8 mouse cellular contexts compared by ENCODE assay signal in genomic region chr11:79224562-79225280, GRCm38 (mm10). TPM values are rescaled to one million over a fixed set of nuclear protein-coding genes. Genes with fewer than 3 reads are reported as not detected.
DNase-seq lines count a peak whose midpoint lies in the region; ATAC-seq lines count a peak whose summit lies in the region.

No protein-coding gene starts in this region.

- 37% methylated on average over 18 of the region's 18 CpGs for WGBS in embryonic facial prominence, embryonic 13.5 days
- WGBS in kidney, embryonic 15.5 days: 21% methylated on average over 18 of the region's 18 CpGs

- peak overlapping the region; percentile 45 for H3K27ac ChIP-seq in embryonic facial prominence, embryonic 13.5 days
- peak overlapping the region; percentile 82 for H3K27ac ChIP-seq in kidney, embryonic 15.5 days

- H3K9me3 ChIP-seq in embryonic facial prominence, embryonic 13.5 days: no peaks in the 10 kb centered on the region
- no peaks in the 10 kb centered on the region for H3K9me3 ChIP-seq in kidney, embryonic 15.5 days (replicated peaks)

- H3K27me3 ChIP-seq in embryonic facial prominence, embryonic 13.5 days: no peaks in the 10 kb centered on the region
- H3K27me3 ChIP-seq in kidney, embryonic 15.5 days: no peaks in the 10 kb centered on the region

- H3K4me3 ChIP-seq in embryonic facial prominence, embryonic 13.5 days: no peak overlapping the region
- H3K4me3 ChIP-seq in kidney, embryonic 15.5 days (replicated peaks): no peak overlapping the region

- peak; percentile 72; the same call in 1 of the 2 replicates for ATAC-seq in embryonic facial prominence, embryonic 13.5 days (ENCODE audit: insufficient number of reproducible peaks, insufficient read depth, low FRiP score, low TSS enrichment, low read depth)
- ATAC-seq in kidney, embryonic 15.5 days (replicated peaks; ENCODE audit: low FRiP score): peak; percentile 76

- peaks cover 13% of the 10 kb centered on the region for H3K4me1 ChIP-seq in embryonic facial prominence, embryonic 13.5 days
- peaks cover 36% of the 10 kb centered on the region for H3K4me1 ChIP-seq in kidney, embryonic 15.5 days

- peak; percentile 95 for DNase-seq in 416B (ENCODE audit: low read depth)
- DNase-seq in adrenal gland, postnatal 36 days: peak; percentile 94 to 95
- DNase-seq in heart, adult 8-10 months (ENCODE audit: low spot score): peak; percentile 95
- peak; percentile 84 for DNase-seq in liver
- DNase-seq in monocyte, adult 2 months (ENCODE audit: low read depth in 1 of 2, low spot score in 2 of 2): peak; percentile 64 to 81
- peak; percentile 63 to 78 for DNase-seq in spleen, postnatal 14 days (ENCODE audit: low spot score in 2 of 2)

- peak overlapping the region; percentile 27; the same call in 1 of the 2 replicates for H3K9ac ChIP-seq in embryonic facial prominence, embryonic 13.5 days
- no peak overlapping the region for H3K9ac ChIP-seq in kidney, embryonic 15.5 days

- H3K4me2 ChIP-seq in embryonic facial prominence, embryonic 13.5 days: peak overlapping the region; percentile 27
- H3K4me2 ChIP-seq in kidney, embryonic 15.5 days: peak overlapping the region; percentile 39

- no peaks in the 10 kb centered on the region for H3K36me3 ChIP-seq in embryonic facial prominence, embryonic 13.5 days
- H3K36me3 ChIP-seq in kidney, embryonic 15.5 days: no peaks in the 10 kb centered on the region

RNA-seq across cellular contexts. Expression of gene Wsb1, which starts 29.8 kb away (rescaled TPM):
- 10 to 100 TPM; 39.2 to 49.4 TPM for total RNA-seq in adrenal gland, postnatal 36 days (2021)
- 339 and 403 TPM in 2 replicates for polyA plus RNA-seq in embryonic facial prominence, embryonic 13.5 days (2015; fragmentation: Nextera tagmentation; extraction: Ambion mirVana)
- total RNA-seq in heart, adult 8-10 months (2022): 10 to 100 TPM in 3 of 4 experiments, 1 to 10 TPM in 1; 9.5 to 13.5 (median 12.3) TPM
- 316 and 358 TPM in 2 replicates for polyA plus RNA-seq in kidney, embryonic 15.5 days (2015; fragmentation: Nextera tagmentation; extraction: Ambion mirVana)
